Mouse (Mus musculus): Measurements from ENCODE around the gene Foxo3.

Gene Foxo3

DNA sequence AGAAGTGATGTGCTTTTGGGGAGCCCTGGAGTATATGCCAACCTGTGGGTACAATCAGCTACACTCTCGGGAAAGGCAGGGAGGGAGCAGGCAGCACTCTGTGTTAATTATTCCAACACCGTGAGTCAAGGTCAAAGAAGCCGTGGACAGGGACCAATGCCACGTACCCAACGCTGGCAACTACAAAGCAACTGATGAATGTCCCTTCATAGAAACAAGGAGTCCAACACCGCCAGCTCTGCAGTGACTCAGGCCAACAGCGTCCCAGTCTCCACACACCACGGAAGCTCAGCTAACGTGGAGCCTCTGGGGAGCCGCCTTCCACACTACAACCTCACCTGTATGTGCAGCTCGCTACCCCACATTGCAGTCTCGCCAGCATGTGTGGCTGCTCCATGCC lies 68.9 kb downstream of the Foxo3 start:
- in situ Hi-C loops (cut with MboI; ENCODE audit: low pct_unique_long_range_greater_than_20kb in 1 of 2, low sequenced_read_pairs in 2 of 2, unreplicated experiment in 1 of 2): no loop called here

DNA sequence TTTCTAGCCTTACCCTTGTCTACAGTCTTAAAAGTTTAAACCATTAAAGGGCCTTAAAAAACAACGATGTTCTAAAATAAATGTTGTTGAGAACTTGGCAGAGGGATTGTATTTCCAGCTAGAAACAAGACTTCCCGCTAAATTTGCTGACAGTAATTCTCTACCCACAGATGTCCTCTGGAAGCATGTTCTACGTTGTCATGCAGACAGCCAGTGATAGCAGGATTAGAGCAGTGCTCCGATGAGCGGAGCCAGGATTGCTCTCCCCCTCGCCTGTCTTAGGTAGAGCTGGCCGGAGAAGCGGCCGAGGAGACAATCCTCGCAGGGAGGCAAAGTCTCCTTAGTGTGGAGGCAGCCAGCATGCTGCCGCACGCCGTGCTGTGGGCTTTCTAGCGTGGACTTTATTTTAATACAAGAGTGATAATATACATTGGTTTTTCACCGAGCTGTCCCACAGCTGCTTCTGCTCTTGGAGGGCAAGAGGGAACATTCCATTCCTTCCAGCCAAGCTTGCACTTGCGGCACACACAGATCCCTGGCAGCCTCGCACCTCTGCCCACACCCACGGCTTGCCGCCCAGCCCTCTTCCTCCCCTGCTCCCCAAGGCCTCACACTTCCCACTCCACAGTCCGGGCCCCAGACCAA lies 71.7 kb downstream of the Foxo3 start:
- in situ Hi-C loops (cut with MboI; ENCODE audit: low pct_unique_long_range_greater_than_20kb in 1 of 2, low sequenced_read_pairs in 2 of 2, unreplicated experiment in 1 of 2): no loop called here

DNA sequence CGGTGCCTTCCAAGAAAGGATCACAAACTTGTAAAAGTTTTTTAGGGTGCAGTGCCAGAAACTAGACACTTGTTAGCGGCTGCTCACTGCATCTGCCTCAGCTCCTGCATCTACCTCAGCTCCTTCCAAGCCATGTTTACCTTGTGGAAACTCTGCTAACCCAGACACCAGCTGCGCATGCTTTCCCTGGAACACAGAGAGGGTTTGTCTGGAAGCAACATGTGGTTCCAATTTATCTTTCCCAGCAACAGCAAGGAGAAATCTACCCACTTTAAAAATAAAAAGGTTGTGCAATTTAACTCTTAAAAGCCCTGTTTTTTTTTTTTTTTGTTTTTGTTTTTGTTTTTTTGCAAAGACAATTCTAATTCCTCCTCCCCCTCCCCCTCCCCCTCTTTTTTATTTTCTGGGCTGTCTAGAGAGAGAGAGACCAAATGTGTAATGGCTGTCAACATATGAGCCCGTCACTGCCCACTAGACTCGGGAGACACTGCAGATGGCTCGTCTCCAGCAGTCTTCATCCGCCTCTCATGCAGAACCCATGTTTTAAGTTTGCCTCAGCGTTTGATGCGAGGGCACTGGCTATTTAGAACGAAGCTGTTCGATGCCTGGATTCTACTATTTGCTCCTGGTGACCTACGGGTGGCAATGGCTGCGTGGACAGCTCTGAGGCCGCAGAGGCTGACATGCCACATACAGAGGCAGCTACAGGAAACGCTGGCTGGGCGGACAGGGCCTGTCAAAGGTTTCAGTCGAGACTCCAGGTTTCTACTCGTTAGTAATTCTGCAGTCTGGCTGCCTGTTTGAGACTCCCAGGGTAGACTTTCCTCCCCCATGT lies 73.0 kb downstream of the Foxo3 start:
- in situ Hi-C loops (cut with MboI; ENCODE audit: low pct_unique_long_range_greater_than_20kb in 1 of 2, low sequenced_read_pairs in 2 of 2, unreplicated experiment in 1 of 2): no loop called here

- in situ Hi-C loops (cut with MboI; ENCODE audit: low pct_unique_long_range_greater_than_20kb in 1 of 2, low sequenced_read_pairs in 2 of 2, unreplicated experiment in 1 of 2): no loop called here
Observed at GRCm38 (mm10) chr10:42202561-42202960, 74.0 kb downstream of the Foxo3 start.

GRCm38 (mm10) chr10:42199472-42199871 lies 77.1 kb downstream of the Foxo3 start:
- in situ Hi-C loops (cut with MboI; ENCODE audit: low pct_unique_long_range_greater_than_20kb in 1 of 2, low sequenced_read_pairs in 2 of 2, unreplicated experiment in 1 of 2): no loop called here

DNA sequence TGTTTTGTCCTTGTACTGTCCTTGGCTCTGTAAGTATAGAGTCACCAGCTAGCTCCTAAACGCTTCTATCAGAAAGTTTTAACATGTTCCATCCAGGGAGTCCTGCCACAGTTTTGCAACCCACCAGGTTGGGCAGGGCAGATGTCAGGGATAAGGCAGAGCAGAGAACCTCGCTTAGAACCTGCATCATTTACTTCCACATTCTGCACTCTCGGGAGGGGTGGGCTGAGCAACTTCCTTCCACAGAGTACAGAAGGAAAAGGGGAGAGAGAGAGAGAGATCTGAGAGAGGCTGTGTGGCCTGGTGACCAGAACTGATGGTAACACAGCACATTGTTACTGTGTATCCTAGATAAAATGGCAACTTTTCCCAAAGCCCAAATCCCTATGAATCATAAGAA lies 77.9 kb downstream of the Foxo3 start:
- in situ Hi-C loops (cut with MboI; ENCODE audit: low pct_unique_long_range_greater_than_20kb in 1 of 2, low sequenced_read_pairs in 2 of 2, unreplicated experiment in 1 of 2): no loop called here

GRCm38 (mm10) chr10:42194784-42195183 lies 81.8 kb downstream of the Foxo3 start:
- in situ Hi-C loops (cut with MboI; ENCODE audit: low pct_unique_long_range_greater_than_20kb in 1 of 2, low sequenced_read_pairs in 2 of 2, unreplicated experiment in 1 of 2): no loop called here

GRCm38 (mm10) chr10:42193981-42194380 lies 82.6 kb downstream of the Foxo3 start:
- in situ Hi-C loops (cut with MboI; ENCODE audit: low pct_unique_long_range_greater_than_20kb in 1 of 2, low sequenced_read_pairs in 2 of 2, unreplicated experiment in 1 of 2): no loop called here

DNA sequence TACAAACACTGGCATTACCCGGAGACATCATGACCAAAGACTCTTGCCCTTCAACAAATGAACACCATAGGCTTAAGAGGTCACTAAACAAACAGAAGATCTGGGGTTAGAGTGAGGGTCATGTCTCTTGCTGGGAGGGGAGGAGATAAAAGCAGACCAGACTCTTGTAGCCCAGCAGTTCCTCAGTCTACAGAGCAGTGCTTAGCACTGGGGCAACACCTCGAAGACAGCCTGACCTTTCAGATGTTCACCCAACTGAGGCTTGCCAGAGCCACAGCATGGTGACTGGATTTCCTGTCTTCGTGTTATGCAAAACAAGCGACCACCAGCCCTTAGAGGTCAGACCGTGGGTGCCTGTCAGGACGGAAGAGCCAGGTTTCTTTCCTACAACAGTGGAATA lies 83.6 kb downstream of the Foxo3 start:
- in situ Hi-C loops (cut with MboI; ENCODE audit: low pct_unique_long_range_greater_than_20kb in 1 of 2, low sequenced_read_pairs in 2 of 2, unreplicated experiment in 1 of 2): no loop called here

DNA sequence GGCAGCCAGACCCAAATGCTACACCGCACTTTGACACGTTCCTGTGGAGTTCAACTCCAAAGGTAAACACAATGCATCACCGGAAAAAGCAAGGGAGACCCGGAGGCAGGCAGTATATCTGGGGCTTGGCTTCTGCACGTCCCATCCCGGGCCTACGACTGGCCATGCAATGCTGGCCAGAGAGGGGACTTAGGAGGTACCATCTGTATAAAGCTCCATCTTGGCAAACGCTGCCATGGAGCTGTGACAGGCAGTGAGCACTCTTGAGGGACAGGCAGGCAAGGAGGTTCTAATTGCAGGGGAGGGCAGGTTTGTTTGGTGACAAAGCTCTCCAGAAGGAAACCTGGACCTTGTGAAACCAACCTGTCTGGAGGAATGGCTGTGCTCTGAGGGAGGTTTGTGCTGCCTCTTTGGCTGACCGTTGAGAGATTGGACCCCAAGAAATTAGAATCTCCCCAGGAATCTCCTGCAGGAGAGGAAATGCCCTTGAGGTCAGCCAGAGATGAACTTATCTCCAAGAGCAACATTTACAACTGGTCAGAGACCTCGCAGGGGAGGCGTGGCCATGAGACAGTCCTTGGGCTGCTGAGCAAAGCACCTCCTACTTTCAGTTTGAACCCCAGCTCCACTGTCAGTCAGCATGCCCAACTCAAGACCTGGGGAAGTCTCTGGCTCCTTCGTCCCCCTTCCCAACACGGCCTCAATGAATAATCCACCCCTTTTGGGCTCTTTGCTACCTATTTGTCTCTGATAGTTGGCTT lies 86.7 kb downstream of the Foxo3 start:
- in situ Hi-C loops (cut with MboI; ENCODE audit: low pct_unique_long_range_greater_than_20kb in 1 of 2, low sequenced_read_pairs in 2 of 2, unreplicated experiment in 1 of 2): no loop called here

GRCm38 (mm10) chr10:42189037-42189436 lies 87.5 kb downstream of the Foxo3 start:
- in situ Hi-C loops (cut with MboI; ENCODE audit: low pct_unique_long_range_greater_than_20kb in 1 of 2, low sequenced_read_pairs in 2 of 2, unreplicated experiment in 1 of 2): no loop called here

DNA sequence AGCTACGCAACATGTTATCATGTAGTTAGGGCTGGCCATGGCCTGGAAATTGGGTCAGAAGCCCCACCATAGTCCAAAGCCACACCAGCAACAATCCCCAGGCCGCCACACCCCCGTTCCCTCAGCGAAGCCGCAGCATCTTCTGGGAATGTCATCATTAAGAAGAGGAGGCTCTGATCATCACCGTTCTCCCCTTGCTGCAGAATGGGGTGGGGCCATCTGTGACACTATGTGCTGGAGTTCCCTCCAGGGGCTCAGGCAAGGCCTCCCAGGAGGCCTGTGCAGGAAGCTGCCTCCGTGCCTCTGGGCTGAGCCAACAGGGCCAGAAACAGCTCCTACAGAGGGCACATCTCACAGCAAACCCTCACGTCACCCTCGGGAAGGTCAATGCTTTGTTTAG lies 88.5 kb downstream of the Foxo3 start:
- in situ Hi-C loops (cut with MboI; ENCODE audit: low pct_unique_long_range_greater_than_20kb in 1 of 2, low sequenced_read_pairs in 2 of 2, unreplicated experiment in 1 of 2): no loop called here

- in situ Hi-C loops (cut with MboI; ENCODE audit: low pct_unique_long_range_greater_than_20kb in 1 of 2, low sequenced_read_pairs in 2 of 2, unreplicated experiment in 1 of 2): no loop called here
Observed at GRCm38 (mm10) chr10:42186941-42187401, 89.6 kb downstream of the Foxo3 start.

GRCm38 (mm10) chr10:42180333-42180732 lies 96.2 kb downstream of the Foxo3 start:
- in situ Hi-C loops (cut with MboI; ENCODE audit: low pct_unique_long_range_greater_than_20kb in 1 of 2, low sequenced_read_pairs in 2 of 2, unreplicated experiment in 1 of 2): no loop called here

DNA sequence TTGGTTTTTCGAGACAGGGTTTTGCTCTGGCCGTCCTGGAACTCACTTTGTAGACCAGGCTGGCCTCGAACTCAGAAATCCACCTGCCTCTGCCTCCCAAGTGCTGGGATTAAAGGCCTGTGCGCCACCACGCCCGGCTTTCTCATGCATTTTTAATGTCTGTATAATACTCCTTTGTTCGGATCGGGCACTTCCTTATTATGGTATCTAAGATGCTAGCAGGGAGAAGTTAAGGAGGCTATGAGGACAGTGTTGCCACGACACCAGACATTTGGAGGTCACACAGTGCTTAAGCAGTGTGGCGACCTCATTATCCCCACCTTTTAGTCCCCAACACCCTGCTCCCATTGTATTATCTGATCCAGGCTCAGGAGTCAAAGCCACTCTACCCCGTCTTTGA lies 97.8 kb downstream of the Foxo3 start:
- in situ Hi-C loops (cut with MboI; ENCODE audit: low pct_unique_long_range_greater_than_20kb in 1 of 2, low sequenced_read_pairs in 2 of 2, unreplicated experiment in 1 of 2): no loop called here

- in situ Hi-C loops (cut with MboI; ENCODE audit: low pct_unique_long_range_greater_than_20kb in 1 of 2, low sequenced_read_pairs in 2 of 2, unreplicated experiment in 1 of 2): no loop called here
Observed at GRCm38 (mm10) chr10:42177771-42178674, 98.5 kb downstream of the Foxo3 start.

GRCm38 (mm10) chr10:42174283-42174682 lies 102.3 kb downstream of the Foxo3 start:
- in situ Hi-C loops (cut with MboI; ENCODE audit: low pct_unique_long_range_greater_than_20kb in 1 of 2, low sequenced_read_pairs in 2 of 2, unreplicated experiment in 1 of 2): no loop called here

- in situ Hi-C loops (cut with MboI; ENCODE audit: low pct_unique_long_range_greater_than_20kb in 1 of 2, low sequenced_read_pairs in 2 of 2, unreplicated experiment in 1 of 2): no loop called here
Observed at GRCm38 (mm10) chr10:42173839-42174238, 102.7 kb downstream of the Foxo3 start.
